Mouse (Mus musculus) liver, adult 2 months (tissue): Measurements from ENCODE around the gene Gm20671. TPM values are rescaled to one million over a fixed set of nuclear protein-coding genes. Genes with fewer than 3 reads are reported as not detected.
A peak's percentile ranks its signal among the peaks of the same experiment; 100 is the strongest.
"Not testable (repeated sequence)": the region's sequence is repeated elsewhere in the genome, so short reads cannot be mapped to it uniquely, and the experiment has no call there.

Experiments
- DNase-seq: peaks from one replicate; pipeline ENCODE4 v3.0.0-alpha.2; 2011; ENCODE audit warnings: low read depth, low spot score; ENCODE audit errors: extremely low read depth
- H3K27ac ChIP-seq: fragments of 200-500 bp; replicated peaks from 2 replicates; pipeline ENCODE4 v1.5.1; 2012; ENCODE audit warnings: low read depth, mild to moderate bottlenecking, control low read depth, inconsistent platforms, low read length; ENCODE audit not compliant: insufficient read depth
- H3K27me3 ChIP-seq: fragments of 200-500 bp; 2 replicates; pipeline ENCODE4 v1.6.1; 2012; ENCODE audit warnings: mild to moderate bottlenecking, moderate library complexity, low read length, inconsistent platforms; ENCODE audit not compliant: control insufficient read depth, insufficient read depth
- H3K36me3 ChIP-seq: fragments of 200-500 bp; 2 replicates; pipeline ENCODE4 v1.6.1; 2012; ENCODE audit warnings: low read length, inconsistent platforms; ENCODE audit not compliant: control insufficient read depth, insufficient read depth
- H3K4me1 ChIP-seq: fragments of 200-500 bp; 2 replicates; pipeline ENCODE4 v1.6.1; 2011; ENCODE audit warnings: low read length; ENCODE audit not compliant: control insufficient read depth, insufficient read depth
- H3K4me3 ChIP-seq: fragments of 200-500 bp; 2 replicates; pipeline ENCODE4 v1.5.1; 2011; ENCODE audit warnings: low read depth, mild to moderate bottlenecking, control low read depth, low read length, moderate library complexity; ENCODE audit not compliant: insufficient read depth
- H3K79me2 ChIP-seq: fragments of 200-500 bp; 2 replicates; pipeline ENCODE4 v1.6.1; 2012; ENCODE audit warnings: inconsistent platforms, mild to moderate bottlenecking, low read length, moderate library complexity; ENCODE audit not compliant: control insufficient read depth, insufficient read depth
- H3K9ac ChIP-seq: fragments of 200-500 bp; 2 replicates; pipeline ENCODE4 v1.6.1; 2012; ENCODE audit warnings: low read depth, mild to moderate bottlenecking, control low read depth, inconsistent platforms, low read length
- CTCF ChIP-seq: fragments of 200-500 bp; IDR thresholded peaks from 2 replicates; pipeline ENCODE4 v1.5.1; 2011; ENCODE audit warnings: low read depth, low read length, control low read depth
- POLR2A ChIP-seq: fragments of 200-500 bp; IDR thresholded peaks from 2 replicates; pipeline ENCODE4 v1.6.1; 2011; ENCODE audit warnings: low read length, control low read depth; ENCODE audit not compliant: insufficient read depth; ENCODE audit errors: extremely low read depth
- WGBS: fragments of 180-500 bp; shearing (Covaris S2); methylation state at CpG from one replicate; pipeline ENCODE4 v1.1.7; 2018; 5-methylcytosine and 5-hydroxymethylcytosine counted together
- polyA plus RNA-seq: library from polyadenylated mRNA; depleted of rRNA; stranded (reverse); fragments of >200 nt; gene quantifications from 2 replicates; pipeline ENCODE4 v1.2.3, GENCODE M21; 2012
- total RNA-seq: library from RNA; depleted of rRNA; stranded (reverse); fragments of >200 nt; gene quantifications from 2 replicates; pipeline ENCODE4 v1.2.3, GENCODE M21; 2014

Gm20671 gene
- total and polyA plus RNA-seq, 2 experiments = 3.2 TPM; not detected in 1

GRCm38 (mm10) chr5:32772361-32772760, 54.5 kb downstream of the Gm20671 start:
- TF ChIP-seq POLR2A (no peak), CTCF (no peak)

GRCm38 (mm10) chr5:32767636-32768373, 59.1 kb downstream of the Gm20671 start:
- H3K27ac ChIP-seq = no peak overlapping the region
- TF ChIP-seq POLR2A = no peak
- no peak for TF ChIP-seq CTCF
- H3K9ac ChIP-seq = no peak overlapping the region
- DNase-seq = peak; percentile 16
- no peaks in the 10 kb centered on the region; the same call in 1 of the 2 replicates for H3K4me1 ChIP-seq
- 91% methylated on average over 4 of the region's 4 CpGs for WGBS
- peaks cover 3% of the 10 kb centered on the region; the same call in 1 of the 2 replicates for H3K79me2 ChIP-seq
- H3K36me3 ChIP-seq = peaks cover 19% of the 10 kb centered on the region
- H3K4me3 ChIP-seq = no peak overlapping the region
- H3K27me3 ChIP-seq = no peaks in the 10 kb centered on the region

More at GRCm38 (mm10) chr5:32772361-32772760, 54.5 kb downstream of the Gm20671 start:
- H3K9ac ChIP-seq = no peak overlapping the region
- no peaks in the 10 kb centered on the region; the same call in 1 of the 2 replicates for H3K79me2 ChIP-seq
- H3K4me1 ChIP-seq = no peaks in the 10 kb centered on the region
- H3K27me3 ChIP-seq = no peaks in the 10 kb centered on the region
- peaks cover 21% of the 10 kb centered on the region for H3K36me3 ChIP-seq
- no peak overlapping the region for H3K4me3 ChIP-seq
- WGBS = 88% methylated on average over 2 of the region's 2 CpGs
- no peak for DNase-seq
- H3K27ac ChIP-seq = no peak overlapping the region

- Histone ChIP-seq H3K4me1 (peaks cover under 1% of the 10 kb centered on the region; the same call in 1 of the 2 replicates), H3K36me3 (peaks cover 16% of the 10 kb centered on the region; the same call in 1 of the 2 replicates), H3K9ac (no peak overlapping the region), H3K79me2 (peaks cover 3% of the 10 kb centered on the region; the same call in 1 of the 2 replicates), H3K27ac (no peak overlapping the region), H3K27me3 (no peaks in the 10 kb centered on the region), H3K4me3 (no peak overlapping the region)
- TF ChIP-seq POLR2A (no peak), CTCF (no peak)
- 26% methylated on average over 3 of the region's 3 CpGs for WGBS
- DNase-seq = no peak
Observed at GRCm38 (mm10) chr5:32767004-32767403, 59.9 kb downstream of the Gm20671 start.

- H3K4me1 ChIP-seq = peaks cover 5% of the 10 kb centered on the region; the same call in 1 of the 2 replicates
- no peak overlapping the region for H3K4me3 ChIP-seq
- TF ChIP-seq CTCF (no peak), POLR2A (no peak)
- no peak overlapping the region for H3K9ac ChIP-seq
- H3K79me2 ChIP-seq = peaks cover 6% of the 10 kb centered on the region; the same call in 1 of the 2 replicates
- H3K36me3 ChIP-seq = peaks cover 15% of the 10 kb centered on the region; the same call in 1 of the 2 replicates
- DNase-seq = peak; percentile 38
- H3K27ac ChIP-seq = no peak overlapping the region
- 82% methylated on average over 5 of the region's 5 CpGs for WGBS
- H3K27me3 ChIP-seq = no peaks in the 10 kb centered on the region
Observed at GRCm38 (mm10) chr5:32761566-32762140, 65.3 kb downstream of the Gm20671 start.

- 56% methylated on average over 3 of the region's 3 CpGs for WGBS
- Histone ChIP-seq H3K27me3 (no peaks in the 10 kb centered on the region), H3K27ac (no peak overlapping the region), H3K79me2 (peaks cover 8% of the 10 kb centered on the region; the same call in 1 of the 2 replicates), H3K9ac (no peak overlapping the region), H3K4me3 (no peak overlapping the region), H3K36me3 (peaks cover 15% of the 10 kb centered on the region; the same call in 1 of the 2 replicates), H3K4me1 (peaks cover 5% of the 10 kb centered on the region; the same call in 1 of the 2 replicates)
- peak; percentile 33 for DNase-seq
- TF ChIP-seq CTCF (no peak), POLR2A (no peak)
Observed at GRCm38 (mm10) chr5:32760787-32761186, 66.1 kb downstream of the Gm20671 start.

- not testable (repeated sequence) for H3K79me2 ChIP-seq, H3K9ac ChIP-seq, H3K4me3 ChIP-seq, H3K27ac ChIP-seq, DNase-seq, H3K4me1 ChIP-seq, H3K27me3 ChIP-seq
- H3K36me3 ChIP-seq = peaks cover 15% of the 10 kb centered on the region; the same call in 1 of the 2 replicates
- 97% methylated on average over 18 of the region's 18 CpGs for WGBS
Observed at GRCm38 (mm10) chr5:32760352-32760751, 66.6 kb downstream of the Gm20671 start.
